Mouse (Mus musculus) ES-Bruce4 (cell line): ENCODE results near the gene Macrod2. TPM values are rescaled to one million over a fixed set of nuclear protein-coding genes. Genes with fewer than 3 reads are reported as not detected.

Source experiments
- H3K27ac ChIP-seq: 2 replicates; pipeline ENCODE4 v1.5.1; 2012; ENCODE audit warnings: low read length, inconsistent platforms; ENCODE audit not compliant: insufficient read depth
- H3K27me3 ChIP-seq: 2 replicates; pipeline ENCODE4 v1.6.1; 2012; ENCODE audit warnings: mild to moderate bottlenecking, low read length, inconsistent platforms; ENCODE audit not compliant: control insufficient read depth, poor library complexity, insufficient read depth, severe bottlenecking
- H3K36me3 ChIP-seq: 2 replicates; pipeline ENCODE4 v1.6.1; 2012; ENCODE audit warnings: inconsistent platforms, mild to moderate bottlenecking, low read length, moderate library complexity; ENCODE audit not compliant: control insufficient read depth, poor library complexity, insufficient read depth, severe bottlenecking
- H3K4me1 ChIP-seq: one replicate; pipeline ENCODE4 v1.8.1; 2011; ENCODE audit warnings: low read length; ENCODE audit not compliant: control insufficient read depth, insufficient read depth
- H3K4me3 ChIP-seq: 2 replicates; pipeline ENCODE4 v1.5.1; 2011; ENCODE audit warnings: low read depth, mild to moderate bottlenecking, low read length
- H3K9ac ChIP-seq: 2 replicates; pipeline ENCODE4 v1.6.1; 2012; ENCODE audit warnings: low read depth, mild to moderate bottlenecking, inconsistent platforms; ENCODE audit not compliant: poor library complexity, severe bottlenecking
- H3K9me3 ChIP-seq: replicated peaks from 2 replicates; pipeline ENCODE4 v1.6.1; 2012; ENCODE audit warnings: mild to moderate bottlenecking, low read length, inconsistent platforms; ENCODE audit not compliant: control insufficient read depth, poor library complexity, insufficient read depth, severe bottlenecking
- CTCF ChIP-seq: IDR thresholded peaks from one replicate; pipeline ENCODE4 v1.8.1; 2011; ENCODE audit warnings: low read depth, low read length
- EP300 ChIP-seq: IDR thresholded peaks from 2 replicates; pipeline ENCODE4 v1.6.1; 2011; ENCODE audit warnings: low read depth, low read length; ENCODE audit not compliant: insufficient read depth
- POLR2A ChIP-seq: IDR thresholded peaks from one replicate; pipeline ENCODE4 v1.8.1; 2011; ENCODE audit warnings: low read length; ENCODE audit not compliant: insufficient read depth
- polyA plus RNA-seq: library from polyadenylated mRNA; stranded (reverse); fragments of >200 nt; gene quantifications from 2 replicates; pipeline ENCODE4 v1.2.4, GENCODE M21; 2011; ENCODE audit warnings: low read depth; ENCODE audit not compliant: missing spikeins, insufficient read depth, insufficient read length

Gene Macrod2
- polyA plus RNA-seq, 1 experiment = 11.9 TPM

DNA sequence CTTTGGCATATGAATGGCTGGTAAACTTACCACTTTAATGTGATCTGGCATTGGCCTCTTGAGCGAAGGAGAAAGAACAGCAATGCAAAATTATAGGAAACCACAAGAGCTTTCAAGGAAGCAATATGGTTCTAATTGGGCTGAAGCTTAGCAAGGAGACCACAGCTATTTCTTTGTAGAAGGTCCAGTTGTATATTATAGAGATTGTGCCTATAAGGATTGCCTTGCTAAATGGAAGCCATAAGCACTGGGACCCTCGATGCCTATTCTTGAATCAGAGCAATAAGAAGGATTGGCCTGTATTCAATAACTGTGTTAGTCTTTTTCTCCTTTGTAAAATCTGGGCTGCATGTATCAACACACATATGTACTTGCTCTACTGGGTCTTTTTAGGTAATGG lies 1754.2 kb downstream of the Macrod2 start:
- H3K27ac ChIP-seq = no peak overlapping the region
- H3K9ac ChIP-seq = no peak overlapping the region
- no peak for TF ChIP-seq POLR2A
- no peak for TF ChIP-seq CTCF
- no peak for TF ChIP-seq EP300
- no peaks in the 10 kb centered on the region for H3K36me3 ChIP-seq
- H3K4me3 ChIP-seq = no peak overlapping the region
- no peaks in the 10 kb centered on the region for H3K27me3 ChIP-seq
- H3K9me3 ChIP-seq = no peaks in the 10 kb centered on the region
- no peaks in the 10 kb centered on the region for H3K4me1 ChIP-seq

DNA sequence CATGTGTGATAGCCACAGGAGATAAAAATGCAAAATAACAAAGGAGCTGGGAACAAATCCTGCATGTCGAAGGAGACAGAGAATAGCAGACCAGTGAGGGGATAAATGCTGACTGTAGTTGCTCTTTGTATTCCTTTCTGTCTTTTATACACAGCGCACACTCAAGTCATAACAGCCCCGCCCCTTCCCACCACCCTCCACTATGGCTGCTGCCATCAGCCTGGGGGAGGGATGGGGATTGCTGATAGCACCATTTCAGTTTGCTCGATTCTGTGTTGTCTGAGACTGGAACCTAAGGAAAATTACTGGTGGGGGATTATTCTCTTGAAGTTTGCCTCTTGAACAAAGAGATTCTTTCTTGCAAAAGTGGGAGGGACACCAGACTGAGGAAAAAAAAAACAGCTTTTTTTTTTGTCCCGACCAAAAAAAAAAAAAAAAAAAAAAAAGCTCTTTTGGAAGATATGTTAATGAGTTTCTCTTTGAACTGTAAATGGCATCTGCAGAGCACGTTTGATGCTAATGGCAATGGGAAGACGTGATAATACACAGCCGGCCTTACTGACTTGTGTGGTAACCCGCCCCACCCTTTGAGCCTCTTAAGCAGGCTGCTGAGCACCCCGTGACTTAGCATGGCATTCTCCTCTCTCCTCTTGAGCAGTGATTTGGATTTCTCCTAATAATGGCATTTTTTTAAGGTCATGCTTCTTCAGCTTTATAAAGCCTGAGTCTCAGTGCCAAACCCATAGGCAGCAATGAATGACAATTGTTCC lies 1768.6 kb downstream of the Macrod2 start:
- Histone ChIP-seq H3K4me3 (no peak overlapping the region), H3K9ac (no peak overlapping the region), H3K4me1 (peaks cover 2% of the 10 kb centered on the region), H3K9me3 (no peaks in the 10 kb centered on the region), H3K27me3 (no peaks in the 10 kb centered on the region), H3K36me3 (no peaks in the 10 kb centered on the region), H3K27ac (no peak overlapping the region)
- TF ChIP-seq CTCF = no peak
- no peak for TF ChIP-seq EP300
- TF ChIP-seq POLR2A = no peak

DNA sequence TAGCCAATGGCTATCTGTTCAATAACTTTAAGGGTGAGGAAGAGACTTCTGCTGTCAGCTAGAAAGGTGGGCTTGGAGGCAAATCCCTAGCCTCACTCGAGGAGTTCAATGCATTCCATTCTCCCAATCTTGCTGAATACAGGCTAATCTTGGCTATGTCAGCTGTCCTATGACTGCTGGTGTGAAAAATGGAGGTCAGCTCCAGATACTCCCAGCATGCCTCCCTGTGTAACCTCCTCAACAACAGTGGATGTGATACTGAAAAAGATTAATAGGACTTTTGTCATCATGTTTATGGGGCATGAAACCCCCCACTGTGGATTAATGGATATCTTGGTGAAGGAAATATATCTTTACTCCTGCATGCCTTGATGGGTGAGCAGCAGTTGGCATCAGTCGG lies 1774.5 kb downstream of the Macrod2 start:
- TF ChIP-seq POLR2A = no peak
- no peak for TF ChIP-seq EP300
- Histone ChIP-seq H3K4me3 (no peak overlapping the region), H3K27me3 (no peaks in the 10 kb centered on the region), H3K4me1 (no peaks in the 10 kb centered on the region), H3K9me3 (no peaks in the 10 kb centered on the region), H3K9ac (no peak overlapping the region), H3K27ac (no peak overlapping the region), H3K36me3 (no peaks in the 10 kb centered on the region)

DNA sequence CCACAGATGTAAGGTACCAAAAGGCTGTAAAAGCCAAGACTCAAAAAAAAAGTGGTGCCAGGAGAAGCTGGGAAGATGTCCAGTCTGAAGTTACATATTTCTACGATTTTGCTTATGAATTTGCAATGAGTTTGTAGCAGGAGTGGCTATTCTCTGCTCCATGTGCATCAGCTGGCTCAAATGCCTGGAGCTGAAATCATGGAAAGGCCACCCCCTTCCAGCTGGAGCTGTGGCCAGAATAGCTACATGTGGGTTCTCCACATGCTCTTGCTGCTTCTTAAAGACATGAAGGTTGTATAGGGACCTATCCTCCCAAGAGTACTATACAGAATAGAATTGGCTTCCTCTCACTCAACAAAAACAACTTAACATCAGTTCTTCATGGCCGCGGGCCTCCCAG lies 1777.6 kb downstream of the Macrod2 start:
- Histone ChIP-seq H3K9ac (no peak overlapping the region), H3K4me3 (no peak overlapping the region), H3K27me3 (no peaks in the 10 kb centered on the region), H3K9me3 (no peaks in the 10 kb centered on the region), H3K36me3 (no peaks in the 10 kb centered on the region), H3K27ac (no peak overlapping the region), H3K4me1 (no peaks in the 10 kb centered on the region)
- TF ChIP-seq POLR2A (no peak), CTCF (no peak), EP300 (no peak)

DNA sequence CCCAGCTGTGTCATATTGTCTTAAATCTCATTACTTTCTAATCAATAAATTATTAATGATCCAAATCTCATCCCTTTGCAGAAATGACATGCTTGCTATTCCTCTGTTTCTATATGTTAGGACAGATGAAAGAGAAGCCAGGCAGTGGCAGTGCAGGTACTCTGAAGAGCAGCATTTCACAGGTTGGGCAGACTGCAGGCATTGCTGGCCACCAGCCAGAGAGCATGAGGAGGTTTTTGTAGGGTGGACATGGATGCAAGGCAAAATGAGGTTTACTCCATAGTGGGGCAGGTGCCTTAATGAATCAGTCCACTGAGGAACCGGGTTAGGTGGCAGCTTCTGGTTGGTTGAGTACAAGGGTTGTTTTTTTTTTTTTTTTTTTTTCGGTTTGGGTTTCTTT lies 1778.9 kb downstream of the Macrod2 start:
- Histone ChIP-seq H3K27me3 (no peaks in the 10 kb centered on the region), H3K4me3 (no peak overlapping the region), H3K4me1 (no peaks in the 10 kb centered on the region), H3K9ac (no peak overlapping the region), H3K27ac (no peak overlapping the region), H3K9me3 (no peaks in the 10 kb centered on the region), H3K36me3 (no peaks in the 10 kb centered on the region)
- TF ChIP-seq POLR2A = no peak
- TF ChIP-seq EP300 = no peak
- TF ChIP-seq CTCF = no peak

DNA sequence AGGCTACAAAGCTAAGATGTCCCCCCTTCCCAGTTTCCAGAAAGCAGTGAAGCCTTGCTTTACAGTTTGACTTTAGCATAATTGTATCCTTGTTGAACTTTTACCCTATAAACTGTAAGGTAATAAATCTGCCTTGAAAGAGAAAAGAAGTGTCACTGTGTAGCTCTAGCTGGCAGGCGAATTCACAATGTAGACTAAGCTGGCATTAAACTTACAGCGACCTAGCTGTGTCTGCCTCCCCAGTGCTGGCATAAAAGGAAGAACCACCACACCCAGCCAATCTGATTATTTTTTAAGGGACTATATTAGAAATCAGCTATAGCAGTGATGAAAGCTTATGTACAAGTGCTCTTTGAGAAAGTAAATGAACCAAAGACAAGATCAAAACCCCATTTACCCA lies 1791.8 kb downstream of the Macrod2 start:
- H3K9ac ChIP-seq = no peak overlapping the region
- TF ChIP-seq POLR2A = no peak
- no peak for TF ChIP-seq CTCF
- no peak overlapping the region for H3K27ac ChIP-seq
- no peaks in the 10 kb centered on the region for H3K27me3 ChIP-seq
- H3K4me1 ChIP-seq = no peaks in the 10 kb centered on the region
- H3K9me3 ChIP-seq = no peaks in the 10 kb centered on the region
- no peak overlapping the region for H3K4me3 ChIP-seq
- H3K36me3 ChIP-seq = no peaks in the 10 kb centered on the region
